Mouse (Mus musculus) liver, adult 2 months (tissue): Measurements from ENCODE around the gene A530016L24Rik. TPM values are rescaled to one million over a fixed set of nuclear protein-coding genes. Genes with fewer than 3 reads are reported as not detected.

Experiments
- DNase-seq: peaks from one replicate; pipeline ENCODE4 v3.0.0-alpha.2; 2011; ENCODE audit warnings: low read depth, low spot score; ENCODE audit errors: extremely low read depth
- H3K27ac ChIP-seq: fragments of 200-500 bp; replicated peaks from 2 replicates; pipeline ENCODE4 v1.5.1; 2012; ENCODE audit warnings: low read depth, mild to moderate bottlenecking, control low read depth, inconsistent platforms, low read length; ENCODE audit not compliant: insufficient read depth
- H3K27me3 ChIP-seq: fragments of 200-500 bp; 2 replicates; pipeline ENCODE4 v1.6.1; 2012; ENCODE audit warnings: mild to moderate bottlenecking, moderate library complexity, low read length, inconsistent platforms; ENCODE audit not compliant: control insufficient read depth, insufficient read depth
- H3K36me3 ChIP-seq: fragments of 200-500 bp; 2 replicates; pipeline ENCODE4 v1.6.1; 2012; ENCODE audit warnings: low read length, inconsistent platforms; ENCODE audit not compliant: control insufficient read depth, insufficient read depth
- H3K4me1 ChIP-seq: fragments of 200-500 bp; 2 replicates; pipeline ENCODE4 v1.6.1; 2011; ENCODE audit warnings: low read length; ENCODE audit not compliant: control insufficient read depth, insufficient read depth
- H3K4me3 ChIP-seq: fragments of 200-500 bp; 2 replicates; pipeline ENCODE4 v1.5.1; 2011; ENCODE audit warnings: low read depth, mild to moderate bottlenecking, control low read depth, low read length, moderate library complexity; ENCODE audit not compliant: insufficient read depth
- H3K79me2 ChIP-seq: fragments of 200-500 bp; 2 replicates; pipeline ENCODE4 v1.6.1; 2012; ENCODE audit warnings: inconsistent platforms, mild to moderate bottlenecking, low read length, moderate library complexity; ENCODE audit not compliant: control insufficient read depth, insufficient read depth
- H3K9ac ChIP-seq: fragments of 200-500 bp; 2 replicates; pipeline ENCODE4 v1.6.1; 2012; ENCODE audit warnings: low read depth, mild to moderate bottlenecking, control low read depth, inconsistent platforms, low read length
- CTCF ChIP-seq: fragments of 200-500 bp; IDR thresholded peaks from 2 replicates; pipeline ENCODE4 v1.5.1; 2011; ENCODE audit warnings: low read depth, low read length, control low read depth
- POLR2A ChIP-seq: fragments of 200-500 bp; IDR thresholded peaks from 2 replicates; pipeline ENCODE4 v1.6.1; 2011; ENCODE audit warnings: low read length, control low read depth; ENCODE audit not compliant: insufficient read depth; ENCODE audit errors: extremely low read depth
- WGBS: fragments of 180-500 bp; shearing (Covaris S2); methylation state at CpG from one replicate; pipeline ENCODE4 v1.1.7; 2018; 5-methylcytosine and 5-hydroxymethylcytosine counted together
- polyA plus RNA-seq: library from polyadenylated mRNA; depleted of rRNA; stranded (reverse); fragments of >200 nt; gene quantifications from 2 replicates; pipeline ENCODE4 v1.2.3, GENCODE M21; 2012
- total RNA-seq: library from RNA; depleted of rRNA; stranded (reverse); fragments of >200 nt; gene quantifications from 2 replicates; pipeline ENCODE4 v1.2.3, GENCODE M21; 2014

A530016L24Rik gene
- total and polyA plus RNA-seq, 2 experiments = 0.07 to 0.09 TPM

- Histone ChIP-seq H3K4me3 (no peak within 1 kb of the TSS), H3K27me3 (no peaks in the 10 kb centered on the region), H3K27ac (0 out of 2 replicates have a peak within 1 kb of the TSS, but pooled peaks have one; percentile 6), H3K9ac (no peak within 1 kb of the TSS), H3K4me1 (peaks cover 3% of the 10 kb centered on the region; the same call in 1 of the 2 replicates), H3K79me2 (no peaks in the 10 kb centered on the region), H3K36me3 (no peaks in the 10 kb centered on the region)
- no peak for TF ChIP-seq CTCF
- TF ChIP-seq POLR2A = no peak
- DNase-seq = peak; percentile 47
- 14% methylated on average over 14 of the region's 14 CpGs for WGBS
These were observed 27.6 kb downstream of the A530016L24Rik start, which contains the start of gene Tmem179 for GRCm38 (mm10) chr12:112516697-112517337. Gene Tmem179, minus strand, starts transcription at chr12:112516747.

GRCm38 (mm10) chr12:112518105-112518504, 28.9 kb downstream of the A530016L24Rik start:
- no peak overlapping the region for H3K4me3 ChIP-seq
- no peaks in the 10 kb centered on the region for H3K36me3 ChIP-seq
- no peaks in the 10 kb centered on the region for H3K79me2 ChIP-seq
- no peak overlapping the region for H3K9ac ChIP-seq
- TF ChIP-seq CTCF (no peak), POLR2A (no peak)
- no peak for DNase-seq
- H3K27ac ChIP-seq = no peak overlapping the region
- H3K27me3 ChIP-seq = no peaks in the 10 kb centered on the region
- 64% methylated on average over 4 of the region's 4 CpGs for WGBS
- H3K4me1 ChIP-seq = peaks cover 3% of the 10 kb centered on the region; the same call in 1 of the 2 replicates

- WGBS = 66% methylated on average over 4 of the region's 4 CpGs
- TF ChIP-seq CTCF (no peak), POLR2A (no peak)
- H3K4me3 ChIP-seq = no peak overlapping the region
- no peaks in the 10 kb centered on the region for H3K4me1 ChIP-seq
- no peaks in the 10 kb centered on the region for H3K79me2 ChIP-seq
- H3K36me3 ChIP-seq = no peaks in the 10 kb centered on the region
- no peak overlapping the region for H3K9ac ChIP-seq
- no peak overlapping the region for H3K27ac ChIP-seq
- no peaks in the 10 kb centered on the region for H3K27me3 ChIP-seq
- DNase-seq = no peak
These were observed 44.5 kb downstream of the A530016L24Rik start for GRCm38 (mm10) chr12:112533758-112534157.

GRCm38 (mm10) chr12:112537233-112537632, 48.0 kb downstream of the A530016L24Rik start:
- Histone ChIP-seq H3K9ac (no peak overlapping the region), H3K27ac (no peak overlapping the region), H3K4me3 (no peak overlapping the region), H3K79me2 (no peaks in the 10 kb centered on the region), H3K27me3 (no peaks in the 10 kb centered on the region), H3K4me1 (no peaks in the 10 kb centered on the region), H3K36me3 (no peaks in the 10 kb centered on the region)
- WGBS = 82% methylated on average over 6 of the region's 6 CpGs
- DNase-seq = no peak
- TF ChIP-seq POLR2A (no peak), CTCF (no peak)

- Histone ChIP-seq H3K36me3 (no peaks in the 10 kb centered on the region), H3K27me3 (no peaks in the 10 kb centered on the region), H3K27ac (no peak overlapping the region), H3K4me1 (no peaks in the 10 kb centered on the region), H3K79me2 (no peaks in the 10 kb centered on the region), H3K4me3 (no peak overlapping the region), H3K9ac (no peak overlapping the region)
- no peak for DNase-seq
- WGBS = 82% methylated on average over 9 of the region's 9 CpGs
- TF ChIP-seq CTCF (no peak), POLR2A (no peak)
These were observed 49.1 kb downstream of the A530016L24Rik start for GRCm38 (mm10) chr12:112538356-112538755.

- no peak for DNase-seq
- H3K4me1 ChIP-seq = no peaks in the 10 kb centered on the region
- no peak overlapping the region for H3K4me3 ChIP-seq
- H3K9ac ChIP-seq = no peak overlapping the region
- no peaks in the 10 kb centered on the region for H3K27me3 ChIP-seq
- TF ChIP-seq CTCF (no peak), POLR2A (no peak)
- H3K79me2 ChIP-seq = no peaks in the 10 kb centered on the region
- WGBS = 88% methylated on average over 7 of the region's 7 CpGs
- no peak overlapping the region for H3K27ac ChIP-seq
- no peaks in the 10 kb centered on the region for H3K36me3 ChIP-seq
These were observed 50.3 kb downstream of the A530016L24Rik start for GRCm38 (mm10) chr12:112539466-112539965.
